Mouse (Mus musculus): ENCODE measurements around the gene Dytn. TPM values are rescaled to one million over a fixed set of nuclear protein-coding genes. Genes with fewer than 3 reads are reported as not detected.
A peak's percentile ranks its signal among the peaks of the same experiment; 100 is the strongest.

Gene Dytn
- total and polyA plus RNA-seq, 3 experiments, result not detected

- no peak; the same call in 1 of the 2 replicates for TF ChIP-seq GABPA (IDR thresholded peaks at IDR 0.05; ENCODE audit: insufficient replicate concordance, low read depth, low read length)
- peak; percentile 39; the same call in 1 of the 2 replicates for TF ChIP-seq MEF2A (IDR thresholded peaks at IDR 0.05; ENCODE audit: borderline replicate concordance, low read depth, low read length)
- no peak for TF ChIP-seq ZC3H11A (IDR thresholded peaks at IDR 0.05; ENCODE audit: low read depth, low read length)
- peak; percentile 85 for TF ChIP-seq NRF1 (IDR thresholded peaks at IDR 0.05; ENCODE audit: low read depth, low read length)
- TF ChIP-seq JUN (IDR thresholded peaks at IDR 0.05; ENCODE audit: insufficient read depth, low read depth, low read length), result no peak
Measured at GRCm38 (mm10) chr1:63730240-63730771, 43.6 kb upstream of the Dytn start, which contains the start of the genes Mdh1b and Fastkd2 (continued).

GRCm38 (mm10) chr1:63729796-63730195 lies 43.1 kb upstream of the Dytn start:
- peaks cover 7 to 30% of the 10 kb centered on the region in 2 experiments; a peak in 3 of 4 replicates for H3K4me1 ChIP-seq (ENCODE audit: control insufficient read depth in 1 of 2, insufficient read depth in 2 of 2)
- TF ChIP-seq TBP (conservative IDR thresholded peaks at IDR 0.05; ENCODE audit: low read depth, low read length), result no peak
- TF ChIP-seq CTCF (conservative IDR thresholded peaks at IDR 0.05 in 1 of 2, IDR thresholded peaks at IDR 0.05 in 1 of 2; ENCODE audit: low read depth in 2 of 2, low read length in 2 of 2), result no peak
- TF ChIP-seq SMC3 (IDR thresholded peaks at IDR 0.05; ENCODE audit: low read depth, low read length), result no peak
- TF ChIP-seq UBTF (IDR thresholded peaks at IDR 0.05; ENCODE audit: low read depth, low read length), result no peak
- no peak for TF ChIP-seq IRF4 (IDR thresholded peaks at IDR 0.05; ENCODE audit: low read depth, low read length)
- no peak for TF ChIP-seq KAT2A (IDR thresholded peaks at IDR 0.05; ENCODE audit: insufficient replicate concordance, low read length)
- TF ChIP-seq CHD2 (IDR thresholded peaks at IDR 0.05; ENCODE audit: low read length), result no peak
- TF ChIP-seq BHLHE40 (IDR thresholded peaks at IDR 0.05; ENCODE audit: low read depth, low read length), result no peak
- no peak for TF ChIP-seq ETS1 (conservative IDR thresholded peaks at IDR 0.05; ENCODE audit: low read depth, low read length)
- no peak for TF ChIP-seq ZC3H11A (IDR thresholded peaks at IDR 0.05; ENCODE audit: low read depth, low read length)
- TF ChIP-seq MXI1 (IDR thresholded peaks at IDR 0.05; ENCODE audit: low read depth, low read length), result no peak
- TF ChIP-seq MAX (IDR thresholded peaks at IDR 0.05; ENCODE audit: low read length), result no peak
- TF ChIP-seq ZKSCAN1 (IDR thresholded peaks at IDR 0.05; ENCODE audit: borderline replicate concordance, low read depth, low read length), result no peak
- TF ChIP-seq CHD1 (IDR thresholded peaks at IDR 0.05; ENCODE audit: low read depth, low read length), result no peak
- no peak for TF ChIP-seq RCOR1 (conservative IDR thresholded peaks at IDR 0.05; ENCODE audit: low read depth, low read length)
- TF ChIP-seq NRF1 (IDR thresholded peaks at IDR 0.05; ENCODE audit: low read depth, low read length), result no peak
- no peak for TF ChIP-seq MEF2A (IDR thresholded peaks at IDR 0.05; ENCODE audit: borderline replicate concordance, low read depth, low read length)
- TF ChIP-seq POLR2A (IDR thresholded peaks at IDR 0.05; ENCODE audit: low read depth, low read length), result no peak
- no peak for TF ChIP-seq ELF1 (IDR thresholded peaks at IDR 0.05; ENCODE audit: low read depth, low read length)
- in situ Hi-C loops (cut with MboI; ENCODE audit: low pct_ligation_motif_present, low pct_unique_long_range_greater_than_20kb, low sequenced_read_pairs), result no loop called here
- H3K4me2 ChIP-seq (ENCODE audit: insufficient read depth, low read depth, poor library complexity, severe bottlenecking), result peak overlapping the region; percentile 80
- peak overlapping the region in 2 of 3 experiments; percentile 26 to 83 for H3K4me3 ChIP-seq (replicated peaks in 1 of 3; ENCODE audit: low read depth in 2 of 3, low read length in 2 of 3, poor library complexity in 1 of 3)
- no peaks in the 10 kb centered on the region for H3K9me3 ChIP-seq (replicated peaks; ENCODE audit: low read length)
- no peaks in the 10 kb centered on the region for H3K27me3 ChIP-seq (replicated peaks)
- dilution Hi-C loops (cut with MboI; ENCODE audit: extremely low pct_ligation_motif_present, extremely low pct_unique_long_range_greater_than_20kb, low sequenced_read_pairs), result no loop called here
- H3K79me2 ChIP-seq (replicated peaks; ENCODE audit: control insufficient read depth, extremely low read depth, insufficient read depth, poor library complexity, severe bottlenecking), result peaks cover 23% of the 10 kb centered on the region
- no peak overlapping the region for H3K27ac ChIP-seq (ENCODE audit: insufficient read depth, low read depth)
- peaks cover 6 to 16% of the 10 kb centered on the region in 2 experiments for H3K36me3 ChIP-seq (replicated peaks in 1 of 2; ENCODE audit: control insufficient read depth in 1 of 2, insufficient read depth in 1 of 2, low read length in 1 of 2)
- DNase-seq (ENCODE audit: extremely low read depth), result no peak
- H3K9ac ChIP-seq (ENCODE audit: insufficient read depth, low read depth), result no peak overlapping the region; the same call in 1 of the 2 replicates

Measured in CH12.LX (cell line).